In genomic region chr11:63862746-63863145, GRCm38 (mm10) we compare ENCODE assay signal across 28 mouse cellular contexts. TPM values are rescaled to one million over a fixed set of nuclear protein-coding genes. Genes with fewer than 3 reads are reported as not detected.
DNase-seq lines count a peak whose midpoint lies in the region; ATAC-seq and TF ChIP-seq lines count a peak whose summit lies in the region.
"Had no signal": no experiment of that assay in that cellular context is flagged by ENCODE, and none has a peak within 500 bp of the region (broad histone marks: within the 10 kb centered on the region; RNA-seq: fewer than 3 reads in every experiment).

No protein-coding gene starts in this region.

- WGBS in limb, embryonic 14.5 days, result 50% methylated on average over 1 of the region's 1 CpGs
- WGBS in limb, embryonic 10.5 days, result 54% methylated on average over 1 of the region's 1 CpGs

- H3K4me1 ChIP-seq in limb, embryonic 14.5 days (ENCODE audit: control insufficient read depth, insufficient read depth, low read length), result peaks cover 6% of the 10 kb centered on the region; the same call in 1 of the 2 replicates
- H3K4me1 ChIP-seq in limb, embryonic 10.5 days, result peaks cover 17% of the 10 kb centered on the region
- H3K4me1 ChIP-seq: forebrain, embryonic 13.5 days; hindbrain, embryonic 15.5 days; megakaryocyte, embryonic 14.5 days; midbrain, embryonic 15.5 days; neural tube, embryonic 12.5 days had no signal

- H3K9me3 ChIP-seq in limb, embryonic 14.5 days (ENCODE audit: control insufficient read depth, low read length), result no peaks in the 10 kb centered on the region
- no peaks in the 10 kb centered on the region for H3K9me3 ChIP-seq in limb, embryonic 10.5 days (replicated peaks)
- H3K9me3 ChIP-seq: embryonic facial prominence, embryonic 12.5 days; forebrain, embryonic 13.5 days; G1E; hindbrain, embryonic 15.5 days; limb, embryonic 12.5 days; lung, embryonic 15.5 days; megakaryocyte, embryonic 14.5 days; midbrain, embryonic 15.5 days; neural tube, embryonic 12.5 days had no signal

- no peak for TF ChIP-seq POLR2A in limb, embryonic 14.5 days (IDR thresholded peaks at IDR 0.05; ENCODE audit: borderline replicate concordance, extremely low read depth, insufficient read depth, insufficient read length)

- peaks cover 5% of the 10 kb centered on the region; the same call in 1 of the 2 replicates for H3K27me3 ChIP-seq in limb, embryonic 14.5 days (ENCODE audit: control insufficient read depth, insufficient read depth, low read length)
- no peaks in the 10 kb centered on the region for H3K27me3 ChIP-seq in limb, embryonic 10.5 days (ENCODE audit: low read depth, poor library complexity, severe bottlenecking)
- H3K27me3 ChIP-seq: CH12.LX; hindbrain, embryonic 15.5 days; lung, embryonic 15.5 days; megakaryocyte, embryonic 14.5 days; midbrain, embryonic 15.5 days; neural tube, embryonic 12.5 days; Patski had no signal

- no peak overlapping the region for H3K4me3 ChIP-seq in limb, embryonic 14.5 days (replicated peaks; ENCODE audit: low read length)
- no peak overlapping the region for H3K4me3 ChIP-seq in limb, embryonic 10.5 days
- H3K4me3 ChIP-seq: embryonic facial prominence, embryonic 12.5 days; erythroblast, embryonic 14.5 days; forebrain, embryonic 13.5 days; hindbrain, embryonic 15.5 days; limb, embryonic 12.5 days; lung, embryonic 15.5 days; megakaryocyte, embryonic 14.5 days; midbrain, embryonic 15.5 days; neural tube, embryonic 12.5 days had no signal

- no peaks in the 10 kb centered on the region for H3K36me3 ChIP-seq in limb, embryonic 14.5 days (ENCODE audit: control insufficient read depth, insufficient read depth, low read length)
- no peaks in the 10 kb centered on the region for H3K36me3 ChIP-seq in limb, embryonic 10.5 days
- H3K36me3 ChIP-seq: embryonic facial prominence, embryonic 12.5 days; G1E; hindbrain, embryonic 15.5 days; limb, embryonic 12.5 days; lung, embryonic 15.5 days; midbrain, embryonic 15.5 days; neural tube, embryonic 12.5 days had no signal

- no peak overlapping the region for H3K9ac ChIP-seq in limb, embryonic 14.5 days (ENCODE audit: low read depth, low read length, severe bottlenecking)
- H3K9ac ChIP-seq: embryonic facial prominence, embryonic 12.5 days; forebrain, embryonic 13.5 days; hindbrain, embryonic 15.5 days; limb, embryonic 12.5 days; lung, embryonic 15.5 days; midbrain, embryonic 15.5 days; neural tube, embryonic 12.5 days had no signal

- no peak for ATAC-seq in limb, embryonic 14.5 days (ENCODE audit: low FRiP score, low read depth)
- ATAC-seq: forebrain, embryonic 13.5 days; midbrain, embryonic 15.5 days; Patski had no signal

- no peak overlapping the region for H3K27ac ChIP-seq in limb, embryonic 14.5 days (replicated peaks; ENCODE audit: low read depth, low read length)
- no peak overlapping the region for H3K27ac ChIP-seq in limb, embryonic 10.5 days
- H3K27ac ChIP-seq: embryonic facial prominence, embryonic 12.5 days; forebrain, embryonic 13.5 days; hindbrain, embryonic 15.5 days; kidney, postnatal 0 days; limb, embryonic 12.5 days; lung, embryonic 15.5 days; midbrain, embryonic 15.5 days; neural tube, embryonic 12.5 days had no signal

- peak; percentile 3 for DNase-seq in limb, embryonic 14.5 days (ENCODE audit: low spot score)
- no peak for DNase-seq in limb, embryonic 10.5 days (ENCODE audit: low spot score)
- DNase-seq in urinary bladder, postnatal 14 days (ENCODE audit: low spot score), result peak; percentile 20
- no peak for DNase-seq in urinary bladder, adult 18-20 months (ENCODE audit: low spot score in 2 of 2)
- peak; percentile 32 for DNase-seq in lung, postnatal 14 days
- no peak for DNase-seq in thymus, adult 18-20 months
- DNase-seq in cerebellum, postnatal 14 days, result no peak
- DNase-seq: adrenal gland, postnatal 36 days; B cell, adult 2 months; cerebellum, adult 11 months; cerebellum, adult 9-11 months; gastrocnemius, postnatal 36 days; heart, postnatal 4 days; kidney, adult 2 months; thymus, postnatal 25 days had no signal

- H3K4me2 ChIP-seq in limb, embryonic 14.5 days (replicated peaks; ENCODE audit: low read depth, low read length, severe bottlenecking), result no peak overlapping the region
- H3K4me2 ChIP-seq: embryonic facial prominence, embryonic 12.5 days; forebrain, embryonic 13.5 days; hindbrain, embryonic 15.5 days; limb, embryonic 12.5 days; lung, embryonic 15.5 days; midbrain, embryonic 15.5 days; neural tube, embryonic 12.5 days had no signal

RNA-seq across cellular contexts. Expression of gene Hs3st3b1, which starts 59.3 kb away (rescaled TPM):
- 18.6 and 24.8 TPM in 2 replicates for polyA plus RNA-seq in limb, embryonic 14.5 days (2012; rRNA removed)
- polyA plus RNA-seq in limb, embryonic 14.5 days (2014; fragmentation: Nextera tagmentation; extraction: Ambion mirVana), result 19.6 and 25.3 TPM in 2 replicates
- 17.8 and 22.1 TPM in 2 replicates for polyA plus RNA-seq in limb, embryonic 10.5 days (2016; fragmentation: Nextera tagmentation; extraction: Ambion mirVana)
- polyA plus RNA-seq: G1E had no signal

Comparison
In these comparisons a context has a peak if more than half of its experiments do, and no peak if none do; other contexts are left out.
1. DNase-seq: peak in limb, embryonic 14.5 days (single experiment), urinary bladder, postnatal 14 days (single experiment) and lung, postnatal 14 days (single experiment); none in limb, embryonic 10.5 days (single experiment), urinary bladder, adult 18-20 months (0 of 2), thymus, adult 18-20 months (0 of 2) and cerebellum, postnatal 14 days (0 of 2).